Mouse (Mus musculus) MEL (cell line): ENCODE results near the gene Stat1.

Experiments used
- BHLHE40 ChIP-seq: IDR thresholded peaks from 2 replicates; pipeline ENCODE4 v1.6.1; 2012; ENCODE audit warnings: low read depth, mild to moderate bottlenecking, inconsistent platforms, low read length, improper control_type of control experiment, borderline replicate concordance
- CTCF ChIP-seq, 3 experiments: IDR thresholded peaks in 2 of 3; conservative IDR thresholded peaks in 1 of 3; 2 replicates each; pipeline ENCODE4 v1.5.1; 2011 to 2012; ENCODE audit warnings: low read length in 3 of 3, low read depth in 2 of 3, mild to moderate bottlenecking in 2 of 3, improper control_type of control experiment in 1 of 3, inconsistent platforms in 1 of 3, mixed read lengths in 1 of 3, moderate library complexity in 1 of 3; ENCODE audit not compliant: control insufficient read depth in 1 of 3, insufficient read depth in 1 of 3, poor library complexity in 1 of 3, severe bottlenecking in 1 of 3
- MAZ ChIP-seq: IDR thresholded peaks from 2 replicates; pipeline ENCODE4 v1.6.1; 2012; ENCODE audit warnings: low read depth, mild to moderate bottlenecking, inconsistent platforms, low read length, improper control_type of control experiment

- TF ChIP-seq CTCF (IDR thresholded peaks at IDR 0.05 in 2 of 3, conservative IDR thresholded peaks at IDR 0.05 in 1 of 3; ENCODE audit: control insufficient read depth in 1 of 3, insufficient read depth in 1 of 3, low read depth in 2 of 3, low read length in 3 of 3, poor library complexity in 1 of 3, severe bottlenecking in 1 of 3) = peak; percentile 33 to 62 (median 52)
- no peak for TF ChIP-seq MAZ
- no peak for TF ChIP-seq BHLHE40
Measured at GRCm38 (mm10) chr1:52100496-52100895, 18.7 kb upstream of the Stat1 start.
